Mouse (Mus musculus) cerebellum, adult 11-12 months (tissue): ENCODE measurements at regions not wholly inside any gene's neighbourhood (a gene's known extent, or its start where the extent isn't known, plus 50 kb on each side); places are given as distances from the start of the nearest gene placed in this dataset.

Experiments used
- DNase-seq: peaks from one replicate; pipeline ENCODE4 v3.0.0; 2022

GRCm38 (mm10) chrX:21293666-21294065 lies 118.2 kb upstream of the Gm21876 start:
- peak; percentile 2 for DNase-seq

DNA sequence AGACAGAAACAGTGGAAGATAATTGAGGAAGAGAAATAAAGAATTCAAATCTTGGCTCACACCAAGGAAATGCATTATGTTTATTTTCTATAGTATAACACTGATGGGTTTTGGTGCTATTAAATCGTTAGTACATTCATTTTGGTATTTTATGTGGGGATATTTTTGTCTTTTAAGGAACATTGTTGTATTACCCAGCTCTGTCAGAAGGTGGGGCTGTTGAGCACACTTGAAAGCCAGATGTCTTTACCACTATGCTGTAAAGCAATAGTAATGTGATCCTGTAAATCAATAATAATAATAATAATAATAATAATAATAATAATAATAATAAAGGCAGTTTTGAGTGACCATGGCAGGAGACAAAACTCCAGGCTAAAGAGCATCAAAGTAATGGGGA lies 120.0 kb upstream of the Gm21876 start:
- DNase-seq = no peak

DNA sequence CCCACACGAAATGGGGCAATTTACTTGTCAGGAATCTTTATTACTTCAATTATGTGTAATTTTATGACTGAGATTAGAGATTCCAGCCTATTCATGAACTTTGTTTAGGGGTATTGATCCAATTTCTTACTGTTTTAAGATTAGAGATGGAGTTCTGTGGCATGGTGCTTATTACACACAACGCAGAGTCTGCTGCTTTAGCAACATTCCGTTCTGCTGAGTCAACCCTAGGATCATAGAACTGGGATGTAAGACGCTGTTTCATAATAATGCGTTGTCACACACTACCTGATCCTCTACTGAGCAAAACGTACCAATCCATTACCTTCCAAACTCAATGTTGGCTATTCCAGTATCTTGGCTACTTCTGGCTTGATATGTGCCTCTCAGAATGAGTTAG lies 121.9 kb upstream of the Gm21876 start:
- DNase-seq = no peak

- DNase-seq = no peak
Observed at GRCm38 (mm10) chrX:21334499-21335032, 149.8 kb upstream of the Agtr2 start.

GRCm38 (mm10) chrX:21344397-21344796 lies 139.9 kb upstream of the Agtr2 start:
- no peak for DNase-seq

GRCm38 (mm10) chrX:21350503-21350902 lies 133.8 kb upstream of the Agtr2 start:
- no peak for DNase-seq

DNA sequence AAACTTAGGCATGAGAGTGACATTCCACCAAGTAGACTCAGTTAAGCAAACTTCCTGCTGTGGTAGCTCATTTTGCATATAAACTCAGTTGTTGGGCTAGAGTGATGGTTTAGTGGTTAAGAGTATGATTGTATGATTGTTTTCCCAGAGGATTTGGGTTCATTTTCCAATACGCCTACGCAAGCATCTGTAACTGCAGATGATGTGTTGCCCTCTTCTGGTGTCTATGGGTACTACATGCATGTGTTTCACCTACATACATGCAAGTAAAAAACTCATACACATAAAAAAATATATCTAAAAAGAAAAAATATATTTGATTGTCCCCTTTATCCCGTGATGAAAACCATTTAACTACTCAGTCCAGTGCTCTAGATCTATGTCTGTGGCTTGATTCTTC lies 132.0 kb upstream of the Agtr2 start:
- DNase-seq = no peak

DNA sequence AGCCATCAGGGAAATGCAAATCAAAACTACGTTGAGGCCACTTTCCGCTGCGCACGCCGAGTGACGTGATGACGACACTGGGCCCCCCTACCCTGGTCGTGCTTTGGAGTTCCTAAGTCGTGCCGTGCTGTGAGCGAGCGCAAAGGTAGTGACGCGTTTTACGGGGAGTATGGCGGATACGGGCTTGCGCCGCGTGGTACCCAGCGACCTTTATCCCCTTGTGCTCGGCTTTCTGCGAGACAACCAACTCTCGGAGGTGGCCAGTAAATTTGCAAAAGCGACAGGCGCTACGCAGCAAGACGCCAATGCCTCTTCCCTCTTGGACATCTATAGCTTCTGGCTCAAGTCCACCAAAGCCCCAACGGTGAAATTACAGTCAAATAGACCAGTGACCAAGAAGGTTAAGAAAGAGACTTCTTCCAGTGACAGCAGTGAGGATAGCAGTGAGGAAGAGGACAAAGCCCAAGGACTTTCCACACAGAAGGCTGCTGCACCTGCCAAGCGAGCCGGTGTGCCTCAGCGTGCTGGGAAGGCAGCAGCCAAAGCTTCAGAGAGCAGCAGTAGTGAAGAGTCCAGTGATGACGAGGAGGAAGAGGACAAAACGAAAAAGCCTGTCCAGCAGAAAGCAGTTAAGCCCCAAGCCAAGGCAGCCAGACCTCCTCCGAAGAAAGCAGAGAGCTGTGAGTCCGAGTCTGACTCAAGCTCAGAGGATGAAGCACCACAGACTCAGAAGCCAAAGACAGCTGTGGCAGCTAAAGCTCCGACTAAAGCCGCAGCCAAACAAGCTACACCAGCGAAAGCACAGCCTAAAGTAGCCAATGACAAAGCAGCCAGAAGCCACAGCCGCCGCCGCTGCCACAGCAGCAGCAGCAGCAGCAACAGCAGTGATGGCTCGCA lies 123.3 kb upstream of the Agtr2 start:
- DNase-seq = peak; percentile 49

GRCm38 (mm10) chrX:21385221-21385620 lies 99.1 kb upstream of the Agtr2 start:
- DNase-seq = no peak

DNA sequence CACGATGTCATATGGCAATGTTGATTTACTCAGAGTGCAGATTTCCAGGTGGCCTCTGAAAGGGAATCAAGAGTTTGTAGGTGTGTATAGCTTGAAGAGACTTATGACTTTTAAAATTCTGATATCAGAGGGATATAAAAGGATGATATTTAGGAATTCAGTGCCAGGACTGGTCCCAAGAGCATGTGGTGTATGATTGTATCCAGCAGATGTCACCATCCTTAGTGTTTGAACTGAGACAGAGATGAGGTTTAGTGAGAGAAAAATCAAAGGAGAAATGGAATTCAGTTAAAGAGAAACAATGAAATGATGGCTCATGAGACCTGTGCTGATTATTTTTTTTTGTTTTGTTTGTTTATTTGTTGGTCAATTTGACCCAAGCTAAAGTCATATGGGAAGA lies 94.4 kb upstream of the Agtr2 start:
- DNase-seq = no peak

DNA sequence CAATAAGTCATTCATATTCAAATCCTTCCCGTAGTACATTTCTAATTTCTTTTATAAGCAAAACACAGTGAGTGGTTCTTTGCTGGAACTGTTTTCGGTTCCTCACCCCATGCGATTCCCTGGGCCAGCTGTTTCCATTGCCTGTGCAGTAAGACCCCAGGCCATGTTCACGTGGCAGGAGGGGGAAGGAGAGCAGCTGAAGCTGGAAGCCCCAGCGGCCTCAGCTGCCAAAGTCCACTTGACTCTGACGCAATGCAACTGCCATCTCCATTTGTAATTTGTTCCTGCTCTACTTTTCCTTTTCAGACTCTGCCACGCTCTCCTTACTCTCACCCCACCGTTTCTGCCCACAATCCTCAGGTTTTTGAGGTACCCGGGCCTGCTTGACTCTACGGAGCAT lies 91.1 kb upstream of the Agtr2 start:
- no peak for DNase-seq

- no peak for DNase-seq
Observed at GRCm38 (mm10) chrX:21424797-21425196, 59.5 kb upstream of the Agtr2 start.

GRCm38 (mm10) chrX:21428081-21428480 lies 56.3 kb upstream of the Agtr2 start:
- no peak for DNase-seq

- no peak for DNase-seq
Observed at GRCm38 (mm10) chrX:21433501-21433900, 50.8 kb upstream of the Agtr2 start.
